Mouse (Mus musculus): ENCODE results near the gene Fcho2.

DNA sequence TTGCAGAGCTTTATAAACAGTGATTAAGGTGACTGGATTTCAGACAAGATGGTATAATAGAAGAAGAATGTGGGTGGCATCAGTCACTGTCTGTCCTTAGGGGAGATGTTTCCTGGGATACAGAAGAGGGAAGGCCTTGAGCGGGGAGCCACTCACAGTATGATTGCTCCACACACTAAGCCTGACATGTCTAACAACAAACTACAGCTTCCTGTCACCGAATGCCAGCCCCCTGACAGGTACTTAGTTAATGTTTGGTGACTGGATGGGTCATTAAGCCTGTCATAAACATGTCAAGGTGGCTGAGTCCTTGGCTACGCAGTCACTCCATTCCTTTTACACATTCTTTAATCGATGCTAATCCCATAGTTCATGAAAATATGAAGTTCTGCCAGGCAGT, 3.0 kb upstream of the Fcho2 start:
- no peak for TF ChIP-seq CTCF (IDR thresholded peaks at IDR 0.05; ENCODE audit: extremely low read depth, insufficient read depth, insufficient read length, insufficient replicate concordance)
- no peak for TF ChIP-seq POLR2A (IDR thresholded peaks at IDR 0.05; ENCODE audit: low read depth, low read length)
